Mouse (Mus musculus) retina, adult 2 months (tissue): Measurements from ENCODE around the gene Bend4.

Experiments
- DNase-seq: peaks from one replicate; pipeline ENCODE4 v3.0.0-alpha.2; 2012; ENCODE audit warnings: low read depth, low spot score

The Bend4 gene

DNA sequence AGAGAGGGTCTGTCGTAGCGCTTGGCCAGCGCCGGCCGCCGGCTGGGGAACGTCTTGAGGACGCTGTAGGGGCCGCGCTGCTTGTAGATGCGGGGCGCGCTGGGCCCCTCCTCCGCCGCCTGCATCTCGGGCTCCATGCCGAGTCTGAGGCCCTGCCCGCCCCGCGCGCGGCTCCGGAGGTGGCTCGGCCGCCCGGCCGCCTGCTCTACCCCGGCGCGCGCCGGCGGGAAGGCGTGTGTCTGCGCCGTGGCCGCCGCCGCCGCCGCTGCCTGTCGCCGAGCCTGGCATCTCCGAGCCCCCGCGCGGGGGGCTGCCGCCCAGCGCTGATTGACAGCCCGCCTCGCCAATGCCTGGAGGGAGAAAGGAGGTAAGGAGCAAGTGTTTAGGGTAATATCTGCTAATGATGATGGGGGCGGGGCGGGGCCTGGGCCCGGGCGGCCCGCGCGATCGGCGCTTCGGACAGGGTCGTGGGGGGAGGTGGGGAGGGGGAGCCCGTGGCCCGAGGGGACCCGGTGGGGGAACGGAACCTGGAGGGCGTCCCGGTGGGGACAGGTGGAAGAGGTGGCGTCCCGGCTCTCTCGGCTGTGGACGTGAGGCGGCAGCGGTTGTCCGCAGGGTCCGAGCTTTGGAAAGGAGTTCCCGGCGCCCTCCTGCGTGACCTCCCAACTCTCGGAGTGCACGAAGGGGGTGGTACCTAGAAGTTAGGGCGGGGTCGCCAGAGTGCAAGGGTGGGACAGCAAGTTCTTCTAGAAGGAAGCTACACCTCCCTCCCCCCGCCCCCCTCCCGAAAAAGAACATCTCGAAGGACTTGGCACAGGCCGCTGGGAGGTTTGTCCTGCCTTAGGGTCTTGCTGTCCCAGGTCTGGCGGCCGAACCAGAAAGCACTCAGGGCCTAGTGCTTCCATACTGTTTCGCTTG is at the start of gene Bend4:
TSS of gene Bend4 (minus strand) at position 868 of the 918 bp plus-strand sequence.
- DNase-seq, result peak; percentile 23

DNA sequence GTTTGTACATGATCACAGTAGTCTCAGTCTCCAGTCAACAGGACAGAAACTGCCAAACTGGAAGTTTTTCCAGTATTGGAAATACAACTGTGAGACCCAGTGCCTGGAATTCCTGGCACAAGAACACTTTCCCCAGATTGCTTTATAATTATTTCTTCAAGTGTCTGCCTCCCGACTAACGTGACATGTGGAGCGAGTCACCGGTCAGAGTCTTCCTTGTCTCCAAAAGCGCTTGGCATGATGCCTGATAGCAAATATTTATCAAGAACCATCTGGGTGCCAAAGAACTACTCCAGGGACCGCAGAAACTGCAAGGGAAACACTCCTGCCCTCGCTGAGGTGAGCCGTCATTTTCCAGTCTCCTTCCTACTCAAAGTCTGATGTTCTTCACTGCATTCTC is 45.6 kb upstream of the Bend4 start:
- DNase-seq, result no peak

DNA sequence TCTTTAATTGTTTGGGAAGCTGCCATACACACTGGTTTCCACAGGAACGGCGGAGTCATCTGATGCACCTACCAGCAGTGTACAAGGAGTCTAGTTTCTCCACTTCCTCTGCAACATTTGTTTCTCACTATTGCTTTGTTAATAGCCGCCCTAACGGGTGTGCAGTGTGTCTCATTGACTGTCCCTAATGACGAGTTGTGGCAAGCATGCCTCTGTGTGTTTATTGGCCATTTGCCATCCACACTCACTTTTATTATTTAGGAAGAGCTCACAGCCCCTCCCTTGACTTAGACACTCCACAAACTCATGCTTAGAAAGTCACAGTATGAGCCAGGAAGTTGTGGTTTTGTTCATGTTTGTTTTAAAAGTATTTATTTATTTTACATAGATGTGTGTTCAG is 45.0 kb upstream of the Bend4 start:
- DNase-seq, result no peak

DNA sequence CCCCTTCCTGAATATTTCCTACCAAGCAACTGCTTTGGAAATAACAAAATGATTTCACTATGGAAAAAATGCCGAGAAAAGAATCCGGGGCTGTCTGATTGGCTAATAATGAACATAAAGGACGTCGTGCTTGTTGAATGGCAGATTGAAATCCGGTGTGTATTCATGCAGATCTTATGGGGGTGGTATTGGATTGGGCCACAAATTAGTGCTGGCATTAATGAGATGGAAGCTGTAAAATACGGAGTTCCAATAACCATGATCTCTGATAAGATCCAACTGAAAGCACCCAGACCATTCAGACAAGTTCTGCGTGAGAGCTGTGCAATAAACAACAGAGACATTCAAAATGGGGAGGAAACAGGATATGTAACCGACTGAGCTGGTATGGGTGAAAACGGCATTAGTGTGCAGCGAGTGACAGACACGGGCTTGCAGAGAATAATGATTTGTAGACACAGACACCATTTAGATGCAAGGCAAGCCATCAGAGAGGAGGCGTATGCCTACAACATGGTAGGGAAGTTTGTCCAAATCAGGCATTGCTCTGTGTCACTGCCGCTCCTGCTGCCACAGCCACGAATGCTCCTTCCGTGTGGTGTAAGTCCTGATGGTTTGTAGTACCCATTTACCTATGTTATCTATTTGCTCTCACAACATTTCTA is 38.9 kb upstream of the Bend4 start:
- DNase-seq, result no peak

DNA sequence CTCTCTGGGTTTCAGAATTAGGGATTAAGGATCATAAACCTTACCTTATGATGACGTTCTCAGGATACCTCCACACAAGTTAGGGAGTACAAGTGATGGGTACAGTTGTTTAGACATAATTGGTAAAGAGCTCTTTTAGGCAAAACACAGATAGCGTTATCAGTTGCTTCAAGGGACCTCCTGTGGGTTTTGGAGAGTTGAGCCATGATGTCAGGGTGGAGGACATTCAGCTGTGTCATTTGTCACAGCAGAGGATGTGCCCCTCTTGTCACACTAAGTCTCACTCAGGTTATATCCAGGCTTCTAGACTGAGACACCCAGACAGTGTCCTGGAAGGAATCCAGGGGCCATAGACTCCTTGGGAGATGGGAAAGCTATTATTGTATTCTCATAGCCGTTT is 36.8 kb upstream of the Bend4 start:
- no peak for DNase-seq

DNA sequence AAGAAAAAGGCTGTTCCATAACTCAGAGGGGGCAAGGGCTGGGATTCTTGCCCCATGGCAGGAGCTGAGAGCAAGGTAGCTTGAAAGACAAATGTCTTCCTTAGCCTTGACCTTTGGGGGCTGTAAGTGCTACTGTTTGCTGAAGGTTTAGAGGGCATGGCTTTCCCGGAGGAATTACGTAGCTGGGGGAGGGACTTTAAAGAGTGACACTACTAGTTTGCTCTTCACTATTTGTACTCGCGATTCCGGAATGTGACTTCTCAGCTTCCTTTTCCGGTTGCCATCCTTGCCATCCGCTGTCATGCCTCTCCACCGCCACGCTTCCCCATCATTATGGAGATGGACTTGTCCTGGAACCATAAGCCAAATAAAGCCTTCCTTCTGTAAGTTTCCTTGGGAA is 35.5 kb upstream of the Bend4 start:
- DNase-seq, result no peak

DNA sequence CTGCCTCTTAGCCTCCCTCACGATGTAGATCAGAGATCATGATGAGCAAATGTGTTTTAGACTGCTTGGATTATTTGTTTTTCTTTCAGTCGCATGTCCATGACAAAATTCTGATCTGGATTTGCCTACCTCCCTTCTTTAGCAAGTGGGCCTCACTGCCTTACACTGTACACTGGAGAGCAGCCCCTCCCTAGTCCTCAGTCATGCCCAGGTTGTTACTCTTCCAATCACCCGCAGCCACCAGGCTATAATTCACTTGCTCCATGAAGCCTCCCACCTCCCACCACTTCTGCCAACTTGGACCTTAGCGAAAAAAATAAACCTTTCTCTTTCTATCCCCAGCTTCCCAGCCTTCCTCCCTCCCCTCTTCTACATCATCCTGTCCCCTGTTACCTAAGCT is 34.2 kb upstream of the Bend4 start:
- no peak for DNase-seq

DNA sequence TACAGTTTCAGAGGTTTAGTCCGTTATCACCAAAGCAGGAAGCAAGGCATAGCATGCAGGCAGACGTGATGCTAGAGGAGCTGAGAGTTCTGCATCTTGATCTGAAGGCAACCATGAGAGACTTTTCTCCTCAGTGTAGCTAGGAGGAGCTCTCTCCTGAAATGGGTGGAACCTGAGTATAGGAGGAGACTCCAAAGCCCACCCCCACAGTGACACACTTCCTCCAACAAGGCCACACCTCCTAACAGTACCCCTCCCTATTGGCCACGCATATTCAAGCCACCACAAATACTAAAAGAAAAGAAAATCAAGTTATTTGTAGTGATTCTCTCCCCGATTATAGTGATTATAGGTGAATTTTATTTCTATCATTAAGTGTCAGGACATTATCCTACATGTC is 28.7 kb upstream of the Bend4 start:
- DNase-seq, result no peak

DNA sequence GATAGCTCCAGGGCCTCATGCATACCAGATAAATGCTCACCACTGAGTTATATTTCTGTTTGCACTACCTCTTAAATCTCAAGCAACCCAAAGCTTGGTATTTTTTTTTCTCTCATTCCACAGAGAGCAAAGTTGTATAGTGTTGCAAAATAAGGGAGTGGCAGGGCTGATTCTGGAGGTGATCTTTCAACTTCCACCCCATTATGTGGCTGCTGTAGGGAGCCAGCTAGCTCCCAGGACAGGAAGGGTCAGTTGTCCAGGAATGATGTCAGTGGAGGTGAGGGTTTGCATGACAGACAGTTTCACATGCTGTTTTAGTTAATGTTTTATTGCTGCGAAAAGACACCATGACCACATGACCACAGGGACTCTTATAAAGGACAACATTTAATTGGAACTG is 26.2 kb upstream of the Bend4 start:
- no peak for DNase-seq

DNA sequence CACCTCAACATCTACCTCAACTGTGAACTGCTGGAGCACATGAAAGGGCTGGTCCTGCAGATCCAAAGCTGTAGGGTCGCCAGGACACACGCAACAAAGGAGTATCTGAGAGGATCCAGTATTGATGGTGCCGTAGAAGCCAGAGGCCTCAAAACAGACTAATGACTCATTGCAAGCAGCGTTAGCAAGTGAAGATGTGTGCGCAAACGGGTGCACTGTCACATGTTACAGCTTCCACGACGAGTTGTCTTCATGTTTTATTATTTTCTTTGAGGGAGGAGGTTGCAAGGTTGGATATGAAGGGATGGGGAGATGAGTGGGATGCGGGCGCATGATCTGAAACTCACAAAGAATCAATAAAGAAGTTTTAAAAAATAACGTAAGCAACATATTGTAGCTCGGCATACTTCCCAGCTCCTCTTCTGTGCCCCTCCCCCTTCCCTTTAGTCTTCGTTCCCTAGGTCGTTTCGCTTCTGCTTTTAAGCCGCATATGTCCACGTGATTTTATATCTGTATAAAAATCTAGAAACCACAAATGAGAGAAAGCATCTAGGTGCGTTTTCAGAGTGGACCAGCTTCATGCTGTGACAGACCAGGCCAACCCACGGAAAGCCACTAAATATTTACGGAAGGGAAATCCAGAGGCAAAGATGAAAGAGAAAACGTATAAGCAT is 22.0 kb upstream of the Bend4 start:
- DNase-seq, result no peak

DNA sequence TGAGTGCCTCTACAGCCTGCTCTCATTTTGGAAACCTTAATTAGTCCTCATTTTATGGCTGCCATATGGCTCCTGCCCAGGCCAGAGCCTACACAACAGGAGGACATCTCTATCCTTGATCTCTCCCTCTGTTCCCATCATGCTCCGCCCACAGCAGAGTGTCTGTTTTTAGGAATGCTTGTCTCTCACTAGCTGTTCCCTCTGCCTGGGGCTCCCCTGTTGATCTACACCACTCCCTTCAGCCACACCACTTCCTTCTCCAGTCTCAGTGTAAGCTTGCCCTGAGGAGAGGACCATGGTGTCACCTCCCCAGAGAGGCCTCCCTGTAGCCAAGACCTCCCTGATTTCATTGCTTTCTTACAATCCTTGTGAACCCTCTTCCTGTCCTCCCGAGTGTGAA is 18.4 kb upstream of the Bend4 start:
- DNase-seq, result no peak

DNA sequence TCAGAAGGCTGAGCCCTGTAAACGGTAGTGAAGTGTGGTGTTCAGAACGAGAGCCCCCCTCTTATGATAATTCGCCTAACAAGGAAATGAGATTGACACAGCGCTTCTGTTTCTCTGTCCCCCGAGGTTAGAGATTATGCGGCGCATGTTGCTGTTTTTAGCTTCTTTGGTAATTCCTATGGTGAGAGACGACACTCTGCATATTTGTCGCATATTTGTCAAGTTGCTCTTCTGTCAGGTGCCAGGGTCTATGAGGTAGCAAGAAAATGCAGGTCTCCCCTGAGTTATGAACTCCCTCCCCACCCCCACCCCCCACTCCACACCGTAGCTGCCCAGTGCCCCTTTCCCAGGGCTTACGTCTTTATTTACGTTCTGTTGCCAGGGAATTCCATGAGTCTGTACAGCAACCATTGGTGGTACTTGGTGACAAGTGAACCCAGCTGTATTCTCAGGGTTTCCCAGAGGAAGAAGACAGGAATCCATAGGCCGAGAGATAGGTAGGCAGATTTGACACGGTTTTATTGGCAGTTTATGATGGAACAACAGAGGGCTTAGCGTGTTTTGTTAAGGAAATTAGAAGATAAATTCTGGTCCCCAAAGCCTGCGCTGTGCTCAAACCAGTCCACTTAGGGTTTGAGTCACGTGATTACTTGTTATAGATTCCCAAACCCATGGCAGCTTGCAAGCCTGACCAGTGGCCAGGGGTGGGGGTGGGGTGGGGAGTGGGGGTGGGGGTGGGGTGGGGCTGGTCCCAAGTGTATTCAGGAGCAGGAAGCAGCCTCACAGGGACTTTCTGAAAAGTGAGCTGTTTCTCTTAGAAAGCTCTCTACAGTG is 16.3 kb upstream of the Bend4 start:
- DNase-seq, result no peak

DNA sequence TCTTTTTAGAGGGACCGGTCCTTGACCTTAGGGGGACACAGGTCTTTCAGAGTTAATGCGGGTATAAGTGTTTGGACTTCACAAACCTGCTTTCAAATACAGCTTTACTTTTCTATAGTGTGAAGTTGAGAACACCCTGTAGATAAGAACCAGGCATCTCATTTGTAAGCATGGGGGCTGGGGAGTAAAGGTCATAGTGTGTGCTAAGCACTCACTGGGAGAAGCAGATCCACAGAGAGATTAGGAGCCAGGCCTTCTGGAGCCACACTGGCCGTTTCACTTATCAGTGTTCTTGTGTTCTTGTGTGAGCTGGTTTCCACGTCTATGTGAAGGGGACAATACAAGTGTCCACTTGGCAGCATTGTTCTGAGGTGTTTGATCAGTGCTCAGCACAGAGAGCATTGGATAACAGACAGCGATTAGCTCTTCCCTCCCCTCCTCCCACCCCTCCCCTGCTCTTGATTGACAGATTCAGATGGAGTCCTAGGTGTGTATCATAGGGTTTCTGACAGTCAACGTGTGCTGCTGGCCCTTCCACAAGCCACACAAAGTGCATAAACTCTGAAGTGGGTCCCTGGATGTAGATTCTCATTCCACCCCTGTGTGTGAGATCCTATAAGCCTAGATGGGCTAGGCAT is 14.8 kb upstream of the Bend4 start:
- no peak for DNase-seq

DNA sequence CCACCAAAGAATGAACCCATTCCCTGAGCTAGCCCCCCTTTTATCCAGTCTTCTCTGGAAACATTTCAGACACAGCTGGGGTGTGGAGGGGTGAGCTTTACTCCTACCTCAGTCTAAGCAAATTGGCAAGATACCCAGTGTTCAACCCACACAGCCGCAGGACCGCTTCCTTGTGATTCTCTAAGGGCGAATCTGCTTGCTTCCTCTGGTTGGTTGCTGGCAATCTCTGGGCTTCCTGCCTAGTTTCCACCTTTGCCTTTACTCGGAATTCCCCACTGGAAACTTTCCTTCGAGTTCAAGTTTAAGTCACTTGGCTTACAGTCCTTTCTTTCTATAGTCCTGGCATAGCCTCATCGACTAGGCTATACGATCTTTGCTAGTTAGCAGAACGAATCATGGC is 12.5 kb upstream of the Bend4 start:
- no peak for DNase-seq

DNA sequence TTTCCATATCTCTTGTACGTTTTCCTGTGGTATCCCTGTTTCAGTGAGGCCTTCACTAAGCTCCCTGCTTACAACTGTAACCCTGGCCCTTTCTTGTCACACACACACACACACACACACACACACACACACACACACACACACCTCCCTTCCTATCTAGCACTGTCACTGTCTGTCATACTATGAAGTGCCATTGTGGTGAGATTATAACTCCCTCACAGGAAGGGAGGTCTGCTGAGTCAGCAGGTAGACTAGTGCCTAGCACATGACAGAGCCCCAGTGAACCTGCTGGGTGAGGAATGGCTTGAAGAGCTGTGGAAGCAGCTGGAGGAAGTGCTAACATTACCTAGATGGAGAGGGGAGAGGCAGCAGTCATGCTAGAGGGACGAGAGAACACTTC is 9.3 kb upstream of the Bend4 start:
- no peak for DNase-seq

DNA sequence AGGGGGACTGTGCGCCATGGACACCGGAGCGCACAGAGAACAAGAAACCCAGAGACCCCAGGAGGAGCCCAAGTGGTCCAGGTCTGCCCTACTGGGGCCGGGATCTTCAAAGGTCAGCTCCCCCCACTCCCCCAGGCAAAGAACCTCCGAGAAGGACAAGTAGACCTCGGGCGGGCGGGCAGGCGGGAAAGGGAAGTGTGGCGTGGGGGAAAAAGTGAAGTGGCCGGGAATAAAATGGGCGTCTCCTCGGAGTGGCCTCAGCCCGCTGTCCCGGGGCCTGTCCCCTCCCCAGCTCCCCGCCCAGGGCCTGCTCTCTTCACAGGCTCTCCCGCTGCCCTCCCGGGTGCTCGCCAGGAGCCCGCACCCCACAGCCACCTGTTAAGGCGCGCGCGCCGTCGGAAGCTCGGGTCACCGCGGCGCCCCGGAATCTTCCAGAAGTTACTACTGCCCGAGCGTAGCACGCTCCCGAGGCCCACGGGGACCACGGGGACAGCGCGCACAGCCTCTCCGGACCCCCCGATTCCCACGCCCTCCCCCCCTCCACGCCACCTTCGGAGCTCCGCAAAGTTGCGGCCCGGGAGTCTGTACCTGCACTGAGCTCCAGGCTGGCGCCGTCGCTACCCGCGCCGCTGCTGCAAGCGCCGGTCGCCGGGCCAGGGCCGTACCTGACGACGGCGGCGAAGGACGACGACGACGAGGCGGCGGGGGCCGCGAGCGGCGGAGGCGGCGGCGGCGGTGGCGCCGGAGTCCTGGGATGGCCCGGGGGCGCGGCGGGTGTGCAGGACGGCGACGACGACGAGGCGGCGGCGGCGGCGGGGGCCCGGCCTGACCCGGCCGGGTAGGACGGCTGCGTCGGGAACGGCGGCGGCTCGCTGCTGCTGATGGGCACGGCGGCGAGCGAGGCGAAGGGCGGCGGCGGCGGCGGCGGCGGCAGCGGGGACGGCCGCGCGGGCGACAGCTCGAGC is 1.4 kb downstream of the Bend4 start:
- DNase-seq, result no peak

DNA sequence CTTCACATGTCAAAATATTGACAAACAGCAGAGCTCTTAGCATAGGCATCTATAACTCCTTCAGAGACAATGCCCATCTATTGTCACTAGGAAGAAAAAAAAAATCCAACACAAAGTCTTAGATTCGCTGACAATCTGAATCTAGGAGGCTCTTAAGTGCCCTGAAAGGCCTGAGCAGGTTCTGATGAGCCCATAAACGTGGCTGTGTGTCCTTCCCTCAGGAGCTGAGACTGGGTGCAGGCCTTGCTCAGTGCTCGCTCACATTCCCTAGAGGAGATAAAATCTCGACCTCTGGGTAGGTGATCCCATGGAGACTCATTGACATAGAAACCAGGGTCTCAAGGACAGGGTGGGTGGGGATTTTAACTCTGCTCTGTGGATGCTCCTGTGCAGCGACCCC is 2.1 kb downstream of the Bend4 start:
- no peak for DNase-seq

DNA sequence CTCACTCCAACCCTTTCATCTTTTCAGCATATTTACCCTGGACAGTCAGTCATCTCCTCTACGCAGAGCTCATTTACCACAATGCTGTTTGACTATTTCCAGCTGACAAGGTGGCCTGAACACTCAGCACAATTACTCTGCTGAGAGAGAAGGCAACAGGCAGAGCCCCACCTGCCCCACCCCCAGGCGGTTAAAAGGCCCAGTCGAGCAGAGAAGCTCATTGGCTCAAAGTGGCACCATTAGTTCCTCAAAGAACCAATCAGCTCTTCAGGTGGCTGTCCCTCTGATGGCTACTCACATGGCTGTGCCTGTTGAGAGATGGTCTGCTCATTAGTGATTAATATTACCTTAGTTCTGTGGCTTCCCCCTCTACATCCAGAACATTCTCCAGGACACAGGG is 3.5 kb downstream of the Bend4 start:
- DNase-seq, result no peak

DNA sequence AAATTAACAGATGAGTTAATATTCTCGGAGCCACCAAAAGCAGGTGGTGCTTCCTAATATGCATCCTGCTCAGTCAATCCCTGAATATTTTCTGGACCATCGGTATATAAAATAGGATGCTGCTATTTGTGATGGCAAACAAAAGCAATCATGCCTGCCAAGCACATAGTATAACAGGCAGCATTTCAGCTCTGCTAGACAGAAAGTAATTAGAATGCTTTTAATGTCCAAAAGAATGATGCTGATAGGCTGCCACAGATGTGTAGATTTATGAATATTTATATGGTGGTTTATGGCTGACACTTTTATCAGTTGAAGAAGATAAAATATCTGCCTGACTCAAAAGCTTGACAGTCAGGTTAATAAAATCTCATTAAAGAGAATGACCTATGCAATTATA is 4.1 kb downstream of the Bend4 start:
- DNase-seq, result no peak

DNA sequence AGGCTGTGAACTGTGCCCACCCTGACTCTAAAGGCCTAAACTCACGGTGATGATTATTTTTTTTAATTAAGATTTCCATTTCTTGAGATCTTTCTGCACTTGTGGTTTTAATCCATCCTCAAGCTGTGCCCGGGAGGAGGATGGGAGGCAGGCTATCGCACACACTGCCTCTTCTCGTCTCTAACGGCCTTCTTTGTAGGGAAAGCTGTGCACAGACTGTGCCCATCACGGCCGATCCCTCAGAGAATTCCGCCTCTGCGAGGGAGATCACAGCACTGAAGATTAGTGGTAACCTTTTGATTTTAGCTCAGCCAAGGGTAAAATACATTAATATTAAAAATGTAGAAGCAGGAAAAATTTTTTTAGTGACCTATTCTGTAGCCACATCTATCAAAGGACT is 4.8 kb downstream of the Bend4 start:
- no peak for DNase-seq
